Mouse (Mus musculus): ENCODE data around the gene AI597479.
A peak's percentile ranks its signal among the peaks of the same experiment; 100 is the strongest.
"Not testable (repeated sequence)": the region's sequence is repeated elsewhere in the genome, so short reads cannot be mapped to it uniquely, and the experiment has no call there.

Gene AI597479

GRCm38 (mm10) chr1:43124726-43125125, 26.2 kb downstream of the AI597479 start:
- DNase-seq (ENCODE audit: low spot score) = no peak

- DNase-seq (ENCODE audit: low spot score) = no peak
These were observed 28.7 kb downstream of the AI597479 start for GRCm38 (mm10) chr1:43127196-43127595.

DNA sequence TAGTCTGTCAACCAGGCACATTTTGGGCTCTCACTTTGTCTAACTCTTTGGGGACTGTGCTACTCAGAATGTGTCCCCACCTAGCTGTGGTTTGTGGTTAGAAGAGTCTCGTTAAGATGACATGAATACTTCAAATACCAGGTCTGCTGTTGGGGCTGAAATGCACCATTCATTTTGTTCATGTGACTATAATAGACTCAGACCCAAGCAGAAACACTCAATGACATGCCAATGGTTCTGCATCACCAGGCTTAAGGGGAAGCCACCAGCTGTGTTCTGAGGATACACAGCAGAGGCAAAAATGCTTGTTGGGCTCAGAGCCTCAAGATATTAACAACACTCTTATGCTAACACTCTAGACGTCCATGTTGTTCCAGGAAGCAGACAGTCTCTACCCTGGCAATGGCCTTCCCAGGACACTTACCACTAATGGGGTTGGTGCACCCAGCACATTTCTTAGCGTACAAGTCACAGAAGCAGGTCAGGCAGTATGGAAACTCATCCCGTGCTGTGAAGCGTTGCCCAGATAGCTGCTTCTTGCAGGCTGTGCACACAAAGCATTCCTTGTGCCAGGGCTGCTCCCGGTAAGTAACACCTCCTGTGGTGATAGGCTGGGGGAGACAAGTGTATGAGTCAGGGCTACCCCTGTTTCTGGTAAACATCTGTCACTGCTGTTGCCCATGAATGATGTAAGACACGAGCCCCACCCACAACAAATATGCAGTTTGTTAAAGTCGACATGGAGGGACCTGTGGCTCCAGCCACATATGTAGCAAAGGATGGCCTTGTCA, 29.5 kb downstream of the AI597479 start:
- DNase-seq (ENCODE audit: low spot score) = no peak

- DNase-seq (ENCODE audit: low spot score) = peak; percentile 47
These were observed 31.9 kb downstream of the AI597479 start for GRCm38 (mm10) chr1:43130219-43130981.

- no peak for DNase-seq (ENCODE audit: low spot score)
These were observed 33.1 kb downstream of the AI597479 start for GRCm38 (mm10) chr1:43131591-43131990.

DNA sequence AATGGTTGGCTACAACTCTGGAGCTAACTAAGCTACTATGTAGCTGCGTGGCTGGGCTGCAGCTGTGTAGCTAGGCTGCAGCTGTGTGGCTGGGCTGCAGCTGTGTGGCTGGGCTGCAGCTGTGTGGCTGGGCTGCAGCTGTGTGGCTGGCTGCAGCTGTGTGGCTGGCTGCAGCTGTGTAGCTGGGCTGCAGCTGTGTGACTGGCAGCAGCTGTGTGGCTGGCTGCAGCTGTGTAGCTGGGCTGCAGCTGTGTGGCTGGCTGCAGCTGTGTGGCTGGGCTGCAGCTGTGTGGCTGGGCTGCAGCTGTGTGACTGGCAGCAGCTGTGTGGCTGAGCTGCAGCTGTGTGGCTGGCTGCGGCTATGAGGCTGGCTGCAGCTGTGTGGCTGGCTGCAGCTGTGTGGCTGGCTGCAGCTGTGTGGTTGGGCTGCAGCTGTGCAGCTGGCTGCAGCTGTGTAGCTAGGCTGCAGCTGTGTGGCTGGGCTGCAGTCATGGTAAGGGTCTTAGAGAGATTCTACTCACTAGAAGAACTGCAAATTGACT, 38.0 kb downstream of the AI597479 start:
- not testable (repeated sequence) for DNase-seq (ENCODE audit: low spot score)

DNA sequence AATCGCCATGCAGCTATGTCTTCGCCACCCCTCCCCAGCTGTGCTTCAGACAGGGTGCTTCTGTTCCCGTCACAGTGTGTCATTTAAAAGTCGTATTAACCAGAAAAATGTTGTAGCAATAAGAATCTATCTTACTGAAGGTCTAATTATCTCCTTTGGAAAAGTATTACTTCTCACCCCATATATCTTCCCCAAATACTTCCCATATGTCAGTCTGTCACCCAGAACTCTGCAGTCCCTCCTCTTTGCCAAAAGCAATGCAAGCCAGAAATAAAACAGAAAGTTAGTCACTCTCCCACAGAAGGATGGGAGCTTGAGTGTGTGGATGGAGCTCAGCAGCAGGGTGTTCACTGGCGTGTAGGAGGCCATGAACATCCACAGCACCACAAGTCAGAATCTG, 38.8 kb downstream of the AI597479 start:
- DNase-seq (ENCODE audit: low spot score) = no peak

- no peak for DNase-seq (ENCODE audit: low spot score)
These were observed 39.8 kb downstream of the AI597479 start for GRCm38 (mm10) chr1:43138268-43138812.

DNA sequence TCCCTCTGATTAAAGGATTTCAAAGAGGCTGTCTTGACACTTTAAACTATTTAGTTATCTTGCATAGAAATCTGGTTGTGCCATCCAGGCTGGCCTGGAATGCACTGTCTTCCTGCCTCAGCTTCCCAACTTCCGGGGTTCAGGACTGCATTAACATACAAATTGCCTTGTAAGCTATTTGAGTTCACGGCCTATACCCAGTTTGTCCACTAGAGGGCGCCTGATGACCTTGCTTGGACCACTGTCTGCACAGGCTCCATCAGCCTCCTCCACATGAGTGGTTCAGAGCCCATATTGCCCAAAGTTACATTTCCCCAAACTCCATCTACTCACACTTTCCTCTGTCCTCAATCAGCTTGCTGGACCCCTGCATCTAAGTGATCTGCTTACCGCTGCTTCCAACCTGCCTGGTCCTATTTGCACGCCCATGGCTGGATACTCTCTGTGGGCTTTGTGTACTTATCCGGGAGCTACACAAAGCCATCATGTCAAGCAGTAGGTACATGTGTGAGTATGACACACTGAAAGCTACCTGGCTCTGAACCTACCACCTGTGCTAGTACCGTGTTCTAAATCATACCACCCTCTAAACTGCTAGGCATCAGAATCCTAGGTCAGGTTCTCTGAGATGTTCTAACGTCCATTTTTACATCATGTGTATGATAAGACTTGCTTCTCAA, 41.2 kb downstream of the AI597479 start:
- DNase-seq (ENCODE audit: low spot score) = peak; percentile 79

DNA sequence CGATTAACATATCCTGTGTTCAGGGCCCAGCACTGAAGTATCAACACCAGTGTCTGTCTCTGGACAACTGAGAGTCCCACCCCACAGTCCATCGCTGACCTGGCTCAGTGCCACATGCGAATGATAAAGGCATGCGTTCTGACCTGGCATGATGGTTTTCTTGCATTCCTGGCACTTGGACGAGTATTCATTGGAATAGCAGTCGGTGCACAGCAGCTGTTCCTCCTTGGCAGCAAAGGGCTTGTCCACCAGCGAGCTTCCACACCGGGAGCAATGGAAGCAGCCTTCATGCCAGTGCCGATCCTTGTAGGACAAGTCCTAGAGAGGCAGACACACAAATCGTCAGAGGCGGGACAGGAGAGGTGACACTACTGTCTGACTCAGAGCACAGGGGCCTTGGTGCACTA, 43.0 kb downstream of the AI597479 start:
- DNase-seq (ENCODE audit: low spot score) = no peak

DNA sequence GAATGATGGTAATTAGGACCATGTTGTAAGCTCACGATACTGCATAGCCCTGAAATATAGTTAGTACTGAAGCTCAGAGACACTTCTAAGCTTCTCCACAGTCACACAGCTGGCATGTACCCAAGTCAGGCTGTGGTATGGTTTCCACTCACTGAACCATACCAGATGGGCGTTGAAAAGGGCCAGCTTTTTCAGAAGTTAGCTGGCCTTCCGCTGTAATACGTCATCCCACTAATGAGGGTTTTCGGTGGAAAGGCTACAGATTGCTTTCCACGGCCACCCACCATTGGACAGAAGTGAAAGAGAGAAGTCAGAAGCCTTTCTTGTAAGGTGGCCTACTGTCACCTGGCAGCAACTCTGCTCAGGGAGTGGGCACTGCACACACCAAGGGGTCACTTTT, 44.3 kb downstream of the AI597479 start:
- DNase-seq (ENCODE audit: low spot score) = no peak

DNA sequence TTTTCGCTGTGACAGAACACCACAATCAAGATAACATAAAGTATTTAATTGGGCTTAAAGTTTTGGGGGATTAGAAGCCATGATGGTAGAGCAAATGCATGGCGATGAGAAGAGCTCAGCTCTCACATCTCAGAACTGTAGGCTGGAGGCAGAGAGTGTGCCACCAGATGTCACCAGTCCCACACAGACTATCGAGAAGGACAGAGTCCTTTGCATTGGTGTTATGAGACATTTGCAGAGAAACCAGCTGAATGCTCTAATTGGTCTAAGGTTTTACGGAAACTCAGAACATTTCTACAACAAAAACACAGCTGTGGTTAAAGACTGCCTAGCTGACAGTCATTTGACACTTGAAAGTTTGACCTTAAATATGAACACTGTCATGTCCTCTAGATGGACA, 44.8 kb downstream of the AI597479 start:
- no peak for DNase-seq (ENCODE audit: low spot score)

GRCm38 (mm10) chr1:43143791-43144190, 45.3 kb downstream of the AI597479 start:
- DNase-seq (ENCODE audit: low spot score) = no peak

DNA sequence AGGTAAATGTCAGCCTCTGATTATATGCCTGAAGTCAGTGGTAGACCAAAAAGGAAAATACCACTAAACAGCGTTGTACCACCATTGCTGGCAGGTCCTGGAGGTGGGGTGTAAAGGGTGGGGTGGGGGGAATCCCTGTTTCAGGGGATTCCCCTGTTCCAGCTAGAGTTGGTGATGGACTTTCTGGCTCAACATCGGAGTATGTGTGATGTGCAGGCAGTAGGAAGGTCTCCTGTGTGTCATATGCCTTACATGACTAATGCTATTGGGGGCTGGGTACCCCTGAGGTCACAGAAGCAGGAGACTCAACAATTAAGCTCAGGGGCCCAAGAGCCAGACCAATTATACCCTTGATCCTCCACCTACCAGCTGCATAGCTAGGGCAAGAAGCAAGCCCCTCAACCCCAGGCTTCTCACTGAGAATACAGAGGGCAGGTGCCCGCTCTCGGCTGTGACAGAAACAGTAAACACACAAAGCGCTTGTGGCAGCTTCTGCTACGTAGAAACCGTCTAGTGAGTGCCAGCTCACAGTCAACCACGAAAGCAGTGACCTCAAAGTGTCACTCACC, 45.9 kb downstream of the AI597479 start:
- no peak for DNase-seq (ENCODE audit: low spot score)

DNA sequence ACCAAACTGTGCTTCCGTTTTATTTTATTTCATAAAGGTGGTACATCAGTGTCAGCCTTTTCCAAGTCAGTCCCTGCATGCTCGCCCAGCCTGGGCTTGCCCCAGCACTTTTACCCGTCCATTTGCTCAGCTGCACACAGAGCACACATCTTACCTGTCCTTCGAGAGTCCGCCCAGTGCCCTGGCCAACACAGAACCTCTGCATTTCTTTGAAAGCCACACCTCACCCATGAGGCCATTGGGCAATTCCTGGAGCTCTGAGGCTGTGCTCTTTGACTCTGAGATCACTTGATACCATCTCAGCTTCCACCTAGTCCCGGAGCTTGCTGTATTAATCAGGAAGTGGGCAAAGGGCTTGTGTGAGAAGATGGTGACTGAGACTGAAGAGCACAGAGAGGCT, 46.9 kb downstream of the AI597479 start:
- no peak for DNase-seq (ENCODE audit: low spot score)

DNA sequence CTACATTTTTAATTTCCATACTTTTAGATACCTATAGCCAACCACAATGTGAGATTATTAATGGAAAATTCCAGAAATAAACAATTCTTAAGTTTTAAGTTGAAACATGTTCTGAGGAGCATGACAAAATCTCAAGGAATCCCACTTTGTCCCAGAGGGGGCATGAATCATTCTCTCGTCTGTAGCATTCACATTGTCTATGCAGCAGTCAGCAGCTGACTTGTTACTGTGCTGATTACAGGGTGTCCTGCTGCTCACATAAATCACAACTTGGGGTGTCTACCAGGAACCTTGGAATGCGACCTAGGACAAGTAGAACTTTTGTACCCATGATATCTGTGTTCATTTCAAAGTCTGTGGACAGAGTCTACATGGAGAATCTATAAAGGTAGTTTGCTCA, 49.0 kb downstream of the AI597479 start:
- no peak for DNase-seq (ENCODE audit: low spot score)

DNA sequence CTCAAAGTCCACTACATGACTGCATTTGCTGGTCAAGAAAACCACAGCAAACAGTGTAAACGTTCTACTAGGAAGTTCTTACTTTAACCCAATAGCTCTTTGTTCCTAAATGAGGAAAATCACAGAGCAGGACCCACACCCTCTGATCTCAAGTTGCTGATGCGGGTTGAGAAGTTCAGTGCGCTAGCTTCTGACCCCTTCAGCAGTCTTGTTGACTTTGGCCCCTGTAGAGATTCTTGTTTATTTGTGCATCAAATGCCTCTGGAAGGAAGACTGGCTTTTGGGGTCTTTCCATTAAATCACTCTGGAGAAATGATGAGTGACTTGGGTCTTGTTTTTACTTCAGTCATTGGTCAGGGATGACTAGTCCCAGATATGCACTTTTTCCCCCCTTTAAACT, 51.7 kb downstream of the AI597479 start:
- DNase-seq (ENCODE audit: low spot score) = no peak

DNA sequence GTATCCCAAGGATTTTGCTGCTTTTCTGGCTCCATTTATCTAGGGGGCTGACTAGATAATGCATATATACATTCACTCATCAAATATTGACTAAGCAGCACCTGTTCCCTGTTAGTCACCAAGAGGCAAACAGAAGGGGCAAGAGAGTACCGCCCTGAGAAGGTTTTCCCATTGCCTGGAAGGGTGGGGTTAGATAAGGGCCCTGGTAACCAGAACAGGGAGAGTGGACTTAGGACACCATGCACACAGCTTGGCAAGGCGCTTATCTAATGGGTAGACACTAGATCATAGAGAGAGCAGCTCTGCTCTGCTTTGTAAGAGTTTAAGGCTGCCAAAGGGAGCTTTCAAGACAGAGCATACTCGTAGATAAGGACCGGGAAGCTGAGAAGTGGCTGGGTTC, 54.1 kb downstream of the AI597479 start:
- DNase-seq (ENCODE audit: low spot score) = no peak

DNA sequence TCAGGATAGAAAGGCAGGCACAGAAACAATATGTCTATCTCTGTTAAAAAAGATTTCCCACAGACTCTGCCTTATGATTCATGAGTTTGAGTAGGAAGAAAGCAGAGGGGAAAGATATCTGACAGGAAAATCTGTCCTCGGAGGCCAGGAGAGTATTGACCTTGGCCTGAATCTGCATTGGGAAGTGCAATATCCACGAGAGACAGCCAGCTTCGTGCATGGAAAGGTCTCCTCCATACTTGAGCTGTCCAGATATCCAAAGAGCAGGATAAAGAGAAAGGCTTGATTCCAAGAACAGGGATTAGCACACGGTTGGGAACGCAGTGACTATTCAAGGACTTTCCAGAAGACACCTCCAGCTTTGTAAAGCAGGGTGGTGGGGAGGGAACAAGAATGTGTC, 55.0 kb downstream of the AI597479 start:
- no peak for DNase-seq (ENCODE audit: low spot score)

- DNase-seq (ENCODE audit: low spot score) = no peak
These were observed 56.0 kb downstream of the AI597479 start for GRCm38 (mm10) chr1:43154491-43154890.

- no peak for DNase-seq (ENCODE audit: low spot score)
These were observed 59.4 kb downstream of the AI597479 start for GRCm38 (mm10) chr1:43157907-43158306.

DNA sequence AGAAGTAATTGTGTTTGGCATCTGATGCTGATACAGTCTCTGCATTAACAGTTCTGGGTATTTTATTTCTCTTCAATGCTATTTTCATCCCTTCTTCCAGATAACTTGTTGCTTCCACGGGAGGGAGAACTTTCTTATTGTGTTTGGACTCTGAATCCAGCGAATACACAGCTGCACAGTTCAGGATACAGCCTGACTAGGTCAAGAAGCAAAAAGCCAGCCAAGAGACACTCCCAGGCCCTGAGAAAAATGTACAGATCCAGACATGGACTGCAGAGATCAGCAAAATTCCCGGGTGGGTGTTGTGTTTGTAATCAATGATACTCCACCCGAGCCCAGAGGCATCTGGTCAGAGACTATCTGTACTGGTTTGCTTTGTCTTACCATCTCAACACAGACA, 60.9 kb downstream of the AI597479 start:
- DNase-seq (ENCODE audit: low spot score) = no peak
